Mouse (Mus musculus): ENCODE measurements around the gene Fis1.
A peak's percentile ranks its signal among the peaks of the same experiment; 100 is the strongest.

Fis1 gene

GRCm38 (mm10) chr5:136970703-136971102 is 17.6 kb downstream of the Fis1 start:
- TF ChIP-seq POU5F1 (IDR thresholded peaks at IDR 0.05; ENCODE audit: borderline replicate concordance, low read length) (no peak), NANOG (IDR thresholded peaks at IDR 0.05; ENCODE audit: borderline replicate concordance, low read length) (no peak), CTCF (conservative IDR thresholded peaks at IDR 0.05; ENCODE audit: low read length) (peak; percentile 66)
- peaks cover 25% of the 10 kb centered on the region for H3K36me3 ChIP-seq (ENCODE audit: insufficient read depth, low read length)

GRCm38 (mm10) chr5:136973670-136974069 is 20.6 kb downstream of the Fis1 start:
- no peak overlapping the region for H3K4me3 ChIP-seq (replicated peaks; ENCODE audit: low read length)
- H3K36me3 ChIP-seq (ENCODE audit: insufficient read depth, low read length) = peaks cover 7% of the 10 kb centered on the region; the same call in 1 of the 2 replicates
- no peak for TF ChIP-seq NANOG (IDR thresholded peaks at IDR 0.05; ENCODE audit: borderline replicate concordance, low read length)
- TF ChIP-seq POU5F1 (IDR thresholded peaks at IDR 0.05; ENCODE audit: borderline replicate concordance, low read length) = no peak
- TF ChIP-seq CTCF (conservative IDR thresholded peaks at IDR 0.05; ENCODE audit: low read length) = no peak

More at GRCm38 (mm10) chr5:136970703-136971102, 17.6 kb downstream of the Fis1 start:
- Histone ChIP-seq H3K27me3 (ENCODE audit: insufficient read depth, low read length) (no peaks in the 10 kb centered on the region), H3K4me3 (replicated peaks; ENCODE audit: low read length) (no peak overlapping the region), H3K4me1 (replicated peaks; ENCODE audit: low read depth, low read length) (peaks cover 27% of the 10 kb centered on the region), H3K9me3 (ENCODE audit: low read length) (no peaks in the 10 kb centered on the region)

DNA sequence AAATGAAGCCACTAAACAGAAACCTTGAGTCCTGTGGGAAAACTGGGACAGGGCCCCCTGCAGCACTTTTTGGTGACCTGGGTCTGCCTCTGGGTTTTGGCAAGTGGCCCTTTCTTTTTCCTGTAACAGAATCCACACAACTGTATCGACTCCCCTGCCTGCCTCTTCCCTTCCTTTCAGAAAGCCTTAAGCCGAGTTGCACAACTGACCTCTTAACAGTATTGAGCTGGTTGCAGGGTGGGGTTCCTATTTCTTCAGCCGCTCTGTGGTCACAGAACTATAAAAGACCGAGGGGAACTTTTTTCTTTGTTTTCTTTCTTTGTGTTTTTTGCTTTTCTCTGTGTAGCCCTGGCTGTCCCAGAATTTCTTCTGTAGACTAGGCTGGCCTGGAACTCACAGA is 24.7 kb downstream of the Fis1 start:
- H3K36me3 ChIP-seq (ENCODE audit: insufficient read depth, low read length) = peaks cover 20% of the 10 kb centered on the region
- no peaks in the 10 kb centered on the region for H3K27me3 ChIP-seq (ENCODE audit: insufficient read depth, low read length)
- peaks cover 9% of the 10 kb centered on the region for H3K9me3 ChIP-seq (ENCODE audit: low read length)
- no peak overlapping the region for H3K4me3 ChIP-seq (replicated peaks; ENCODE audit: low read length)
- TF ChIP-seq NANOG (IDR thresholded peaks at IDR 0.05; ENCODE audit: borderline replicate concordance, low read length) (no peak), CTCF (conservative IDR thresholded peaks at IDR 0.05; ENCODE audit: low read length) (no peak), POU5F1 (IDR thresholded peaks at IDR 0.05; ENCODE audit: borderline replicate concordance, low read length) (no peak)
- peaks cover 8% of the 10 kb centered on the region for H3K4me1 ChIP-seq (replicated peaks; ENCODE audit: low read depth, low read length)

More at GRCm38 (mm10) chr5:136973670-136974069, 20.6 kb downstream of the Fis1 start:
- H3K9me3 ChIP-seq (ENCODE audit: low read length) = peaks cover 1% of the 10 kb centered on the region
- H3K4me1 ChIP-seq (replicated peaks; ENCODE audit: low read depth, low read length) = no peaks in the 10 kb centered on the region; the same call in 1 of the 2 replicates
- H3K27me3 ChIP-seq (ENCODE audit: insufficient read depth, low read length) = no peaks in the 10 kb centered on the region

GRCm38 (mm10) chr5:136979762-136980161 is 26.7 kb downstream of the Fis1 start:
- H3K4me1 ChIP-seq (replicated peaks; ENCODE audit: low read depth, low read length) = peaks cover 23% of the 10 kb centered on the region
- TF ChIP-seq POU5F1 (IDR thresholded peaks at IDR 0.05; ENCODE audit: borderline replicate concordance, low read length) (no peak), CTCF (conservative IDR thresholded peaks at IDR 0.05; ENCODE audit: low read length) (no peak), NANOG (IDR thresholded peaks at IDR 0.05; ENCODE audit: borderline replicate concordance, low read length) (no peak)
- peaks cover 9% of the 10 kb centered on the region for H3K9me3 ChIP-seq (ENCODE audit: low read length)
- H3K27me3 ChIP-seq (ENCODE audit: insufficient read depth, low read length) = no peaks in the 10 kb centered on the region
- H3K36me3 ChIP-seq (ENCODE audit: insufficient read depth, low read length) = peaks cover 39% of the 10 kb centered on the region
- H3K4me3 ChIP-seq (replicated peaks; ENCODE audit: low read length) = no peak overlapping the region

DNA sequence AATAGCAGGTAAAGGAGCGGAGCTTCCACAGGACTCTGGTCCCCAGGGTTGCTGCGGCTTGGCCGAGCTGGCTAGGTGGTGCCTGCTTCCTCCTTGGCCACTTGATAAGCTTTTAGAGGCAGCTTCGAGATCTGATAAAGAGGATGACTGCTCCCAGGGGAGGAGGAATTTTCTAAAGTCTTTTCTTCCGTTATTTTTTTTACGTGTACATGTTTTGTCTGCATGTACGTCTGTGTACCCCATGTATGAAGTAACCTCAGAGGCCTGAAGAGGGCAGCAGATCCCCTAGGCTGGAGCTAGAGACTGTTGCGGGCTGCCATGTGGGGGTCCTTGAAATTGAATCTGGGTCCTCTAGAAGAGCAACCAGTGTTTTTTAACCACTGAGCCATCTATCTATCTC is 27.9 kb downstream of the Fis1 start:
- H3K9me3 ChIP-seq (ENCODE audit: low read length) = peaks cover 9% of the 10 kb centered on the region
- H3K4me1 ChIP-seq (replicated peaks; ENCODE audit: low read depth, low read length) = peaks cover 34% of the 10 kb centered on the region
- no peak overlapping the region for H3K4me3 ChIP-seq (replicated peaks; ENCODE audit: low read length)
- no peaks in the 10 kb centered on the region for H3K27me3 ChIP-seq (ENCODE audit: insufficient read depth, low read length)
- peaks cover 51% of the 10 kb centered on the region for H3K36me3 ChIP-seq (ENCODE audit: insufficient read depth, low read length)
- no peak for TF ChIP-seq POU5F1 (IDR thresholded peaks at IDR 0.05; ENCODE audit: borderline replicate concordance, low read length)
- peak; percentile 73 for TF ChIP-seq CTCF (conservative IDR thresholded peaks at IDR 0.05; ENCODE audit: low read length)

DNA sequence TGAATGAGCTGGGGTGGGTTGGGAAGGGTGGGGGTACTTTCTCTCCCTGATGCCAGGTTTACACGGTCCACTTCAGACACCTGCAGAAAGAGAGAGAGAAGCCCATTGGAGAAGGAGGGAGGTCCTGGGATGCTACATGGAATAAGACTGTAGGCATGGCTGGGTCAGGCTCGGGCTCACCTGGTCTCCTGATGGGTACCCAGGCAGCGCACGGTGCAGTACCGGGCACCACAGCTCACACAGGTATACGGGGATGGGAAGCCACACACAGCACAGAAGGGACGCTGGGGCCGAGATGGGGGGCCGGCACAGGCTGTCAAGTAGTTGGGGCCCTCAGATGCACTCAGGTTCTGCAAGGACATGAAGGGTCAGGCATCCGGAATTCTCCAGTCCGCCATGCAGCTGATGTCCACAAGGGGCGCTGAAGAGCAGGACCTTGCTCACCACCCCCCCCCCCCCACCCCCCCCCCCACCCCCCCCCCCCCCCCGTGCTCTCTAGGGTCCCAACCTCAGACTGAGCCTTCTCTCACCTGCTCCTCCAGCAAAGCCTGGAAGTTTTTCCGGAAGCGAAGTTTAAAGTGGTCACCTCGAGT is 29.4 kb downstream of the Fis1 start:
- Histone ChIP-seq H3K9me3 (ENCODE audit: low read length) (peaks cover 9% of the 10 kb centered on the region), H3K27me3 (ENCODE audit: insufficient read depth, low read length) (no peaks in the 10 kb centered on the region), H3K4me3 (replicated peaks; ENCODE audit: low read length) (no peak overlapping the region), H3K4me1 (replicated peaks; ENCODE audit: low read depth, low read length) (peaks cover 37% of the 10 kb centered on the region), H3K36me3 (ENCODE audit: insufficient read depth, low read length) (peaks cover 51% of the 10 kb centered on the region)
- TF ChIP-seq CTCF (conservative IDR thresholded peaks at IDR 0.05; ENCODE audit: low read length) = peak; percentile 57
- no peak for TF ChIP-seq NANOG (IDR thresholded peaks at IDR 0.05; ENCODE audit: borderline replicate concordance, low read length)

GRCm38 (mm10) chr5:136984828-136985227 is 31.8 kb downstream of the Fis1 start:
- peaks cover 55% of the 10 kb centered on the region for H3K4me1 ChIP-seq (replicated peaks; ENCODE audit: low read depth, low read length)
- peaks cover 61% of the 10 kb centered on the region for H3K36me3 ChIP-seq (ENCODE audit: insufficient read depth, low read length)
- TF ChIP-seq CTCF (conservative IDR thresholded peaks at IDR 0.05; ENCODE audit: low read length) (no peak), NANOG (IDR thresholded peaks at IDR 0.05; ENCODE audit: borderline replicate concordance, low read length) (no peak), POU5F1 (IDR thresholded peaks at IDR 0.05; ENCODE audit: borderline replicate concordance, low read length) (no peak)
- H3K4me3 ChIP-seq (replicated peaks; ENCODE audit: low read length) = no peak overlapping the region
- no peaks in the 10 kb centered on the region for H3K27me3 ChIP-seq (ENCODE audit: insufficient read depth, low read length)
- no peaks in the 10 kb centered on the region for H3K9me3 ChIP-seq (ENCODE audit: low read length)

- no peaks in the 10 kb centered on the region for H3K27me3 ChIP-seq (ENCODE audit: insufficient read depth, low read length)
- TF ChIP-seq NANOG (IDR thresholded peaks at IDR 0.05; ENCODE audit: borderline replicate concordance, low read length) = no peak
- TF ChIP-seq POU5F1 (IDR thresholded peaks at IDR 0.05; ENCODE audit: borderline replicate concordance, low read length) = no peak
- no peak for TF ChIP-seq CTCF (conservative IDR thresholded peaks at IDR 0.05; ENCODE audit: low read length)
These were observed 33.6 kb downstream of the Fis1 start, which contains the start of gene Plod3 for GRCm38 (mm10) chr5:136986695-136987137. TSS of gene Plod3 (plus strand) at chr5:136987019.

More at GRCm38 (mm10) chr5:136986695-136987137, 33.6 kb downstream of the Fis1 start, which contains the start of gene Plod3:
- H3K36me3 ChIP-seq (ENCODE audit: insufficient read depth, low read length) = peaks cover 74% of the 10 kb centered on the region
- no peaks in the 10 kb centered on the region for H3K9me3 ChIP-seq (ENCODE audit: low read length)
- peaks cover 63% of the 10 kb centered on the region for H3K4me1 ChIP-seq (replicated peaks; ENCODE audit: low read depth, low read length)
- H3K4me3 ChIP-seq (replicated peaks; ENCODE audit: low read length) = peak within 1 kb of the TSS; percentile 96
